Mouse (Mus musculus) layer of hippocampus, postnatal 10 days (tissue): ENCODE results near the gene Dbnl. TPM values are rescaled to one million over a fixed set of nuclear protein-coding genes. Genes with fewer than 3 reads are reported as not detected.

Experiments
- DNase-seq, 2 experiments: peaks; one replicate each; pipeline ENCODE4 v3.0.0; 2021; ENCODE audit warnings: low spot score in 2 of 2
- total RNA-seq, 2 experiments: library from RNA; stranded (reverse); gene quantifications; 2 replicates each; pipeline ENCODE4 v1.2.3; 2021

The Dbnl gene
- total RNA-seq, 2 experiments from 2014 or later, result 98.0 to 98.1 TPM

GRCm38 (mm10) chr11:5795290-5795689, 7.0 kb downstream of the Dbnl start:
- DNase-seq, result no peak

GRCm38 (mm10) chr11:5795706-5796105, 7.4 kb downstream of the Dbnl start:
- peak; percentile 63 to 65 for DNase-seq

- no peak for DNase-seq
Measured at GRCm38 (mm10) chr11:5796939-5797338, 8.7 kb downstream of the Dbnl start.

GRCm38 (mm10) chr11:5797371-5797770, 9.1 kb downstream of the Dbnl start:
- DNase-seq, result no peak

- DNase-seq, result no peak
Measured at GRCm38 (mm10) chr11:5797928-5798327, 9.6 kb downstream of the Dbnl start.

- DNase-seq, result no peak
Measured at GRCm38 (mm10) chr11:5799621-5800490, 11.6 kb downstream of the Dbnl start.

GRCm38 (mm10) chr11:5801511-5801910, 13.2 kb downstream of the Dbnl start:
- no peak for DNase-seq

- DNase-seq, result no peak
Measured at GRCm38 (mm10) chr11:5802005-5802404, 13.7 kb downstream of the Dbnl start.

GRCm38 (mm10) chr11:5802457-5803217, 14.3 kb downstream of the Dbnl start:
- DNase-seq, result no peak

- peak in 1 of 2 experiments; percentile 36 for DNase-seq
Measured at GRCm38 (mm10) chr11:5803551-5803981, 15.3 kb downstream of the Dbnl start, which contains the start of gene Pgam2. TSS of gene Pgam2 (minus strand) at chr11:5803733.

GRCm38 (mm10) chr11:5804174-5804573, 15.9 kb downstream of the Dbnl start:
- no peak for DNase-seq

- no peak for DNase-seq
Measured at GRCm38 (mm10) chr11:5805711-5806110, 17.4 kb downstream of the Dbnl start.

- DNase-seq, result no peak
Measured at GRCm38 (mm10) chr11:5807956-5808355, 19.7 kb downstream of the Dbnl start.

GRCm38 (mm10) chr11:5809487-5809886, 21.2 kb downstream of the Dbnl start:
- peak in 1 of 2 experiments; percentile 5 for DNase-seq

GRCm38 (mm10) chr11:5813381-5813780, 25.1 kb downstream of the Dbnl start:
- no peak for DNase-seq

GRCm38 (mm10) chr11:5819223-5819622, 30.9 kb downstream of the Dbnl start:
- DNase-seq, result no peak

- DNase-seq, result no peak
Measured at GRCm38 (mm10) chr11:5825432-5825831, 37.1 kb downstream of the Dbnl start.

GRCm38 (mm10) chr11:5827931-5828330, 39.6 kb downstream of the Dbnl start:
- DNase-seq, result no peak

- DNase-seq, result no peak
Measured at GRCm38 (mm10) chr11:5828509-5829191, 40.4 kb downstream of the Dbnl start.

GRCm38 (mm10) chr11:5829327-5829726, 41.0 kb downstream of the Dbnl start:
- DNase-seq, result no peak

GRCm38 (mm10) chr11:5834506-5834905, 46.2 kb downstream of the Dbnl start:
- no peak for DNase-seq

- no peak for DNase-seq
Measured at GRCm38 (mm10) chr11:5835057-5835456, 46.8 kb downstream of the Dbnl start.
